Comparison of ENCODE assay signal across 1 mouse cellular context in genomic region chr8:105533439-105533838, GRCm38 (mm10).
TF ChIP-seq lines count a peak whose summit lies in the region.

No protein-coding gene starts in this region.

TF ChIP-seq in MEL, 35 proteins besides CTCF, POLR2A, EP300 and RAD21:
- TF ChIP-seq MXI1 (IDR thresholded peaks at IDR 0.05; ENCODE audit: low read depth, low read length), result no peak
- TF ChIP-seq TAL1 (IDR thresholded peaks at IDR 0.05; ENCODE audit: low read length), result peak; percentile 13; the same call in 1 of the 2 replicates
- no peak for TF ChIP-seq MEF2A (IDR thresholded peaks at IDR 0.05; ENCODE audit: extremely low read depth, insufficient replicate concordance, low read depth, low read length, poor library complexity, severe bottlenecking)
- TF ChIP-seq MYC (IDR thresholded peaks at IDR 0.05; ENCODE audit: low read depth, low read length), result no peak
- no peak for TF ChIP-seq CHD1 (IDR thresholded peaks at IDR 0.05; ENCODE audit: low read depth, low read length)
- no peak for TF ChIP-seq SMC3 (IDR thresholded peaks at IDR 0.05; ENCODE audit: low read depth, low read length)
